Mouse (Mus musculus) Muller cell, postnatal 12 days (primary cell): ENCODE measurements around the gene Ccr10.
A peak's percentile ranks its signal among the peaks of the same experiment; 100 is the strongest.

Experiments used
- DNase-seq: peaks from one replicate; pipeline ENCODE4 v3.0.0-alpha.2; 2015; ENCODE audit errors: inconsistent ontology term

The Ccr10 gene

GRCm38 (mm10) chr11:101174851-101175628 lies at the start of gene Ccr10:
Ccr10 (minus strand) TSS chr11:101175443.
- DNase-seq: peak; percentile 34

- no peak for DNase-seq
Measured at GRCm38 (mm10) chr11:101224337-101224736, 49.1 kb upstream of the Ccr10 start.

GRCm38 (mm10) chr11:101221306-101221986 lies 46.2 kb upstream of the Ccr10 start:
- DNase-seq: no peak

GRCm38 (mm10) chr11:101220853-101221252 lies 45.6 kb upstream of the Ccr10 start:
- no peak for DNase-seq

GRCm38 (mm10) chr11:101218436-101219055 lies 43.3 kb upstream of the Ccr10 start:
- DNase-seq: no peak

- DNase-seq: no peak
Measured at GRCm38 (mm10) chr11:101216936-101217335, 41.7 kb upstream of the Ccr10 start.

GRCm38 (mm10) chr11:101211970-101212369 lies 36.7 kb upstream of the Ccr10 start:
- peak; percentile 58 for DNase-seq

- peak; percentile 42 for DNase-seq
Measured at GRCm38 (mm10) chr11:101200986-101201385, 25.7 kb upstream of the Ccr10 start.

- no peak for DNase-seq
Measured at GRCm38 (mm10) chr11:101199555-101199954, 24.3 kb upstream of the Ccr10 start.

GRCm38 (mm10) chr11:101196175-101196574 lies 20.9 kb upstream of the Ccr10 start:
- DNase-seq: no peak

- no peak for DNase-seq
Measured at GRCm38 (mm10) chr11:101195571-101195970, 20.3 kb upstream of the Ccr10 start.

GRCm38 (mm10) chr11:101195101-101195500 lies 19.9 kb upstream of the Ccr10 start:
- no peak for DNase-seq

GRCm38 (mm10) chr11:101194643-101195042 lies 19.4 kb upstream of the Ccr10 start:
- DNase-seq: no peak

GRCm38 (mm10) chr11:101194137-101194536 lies 18.9 kb upstream of the Ccr10 start:
- DNase-seq: no peak

- no peak for DNase-seq
Measured at GRCm38 (mm10) chr11:101193076-101193475, 17.8 kb upstream of the Ccr10 start.

- no peak for DNase-seq
Measured at GRCm38 (mm10) chr11:101192646-101193045, 17.4 kb upstream of the Ccr10 start.

- DNase-seq: no peak
Measured at GRCm38 (mm10) chr11:101191919-101192470, 16.8 kb upstream of the Ccr10 start.

- no peak for DNase-seq
Measured at GRCm38 (mm10) chr11:101190913-101191907, 16.0 kb upstream of the Ccr10 start.

GRCm38 (mm10) chr11:101190181-101190912 lies 15.1 kb upstream of the Ccr10 start:
- DNase-seq: no peak

GRCm38 (mm10) chr11:101189495-101190180 lies 14.4 kb upstream of the Ccr10 start:
- peak; percentile 89 for DNase-seq
